Mouse (Mus musculus) cerebellum, adult 2 months (tissue): ENCODE results near the gene Fam155a.

Experiments used
- CTCF ChIP-seq: fragments of 200-500 bp; IDR thresholded peaks from 2 replicates; pipeline ENCODE4 v1.5.1; 2011; ENCODE audit warnings: low read depth, mild to moderate bottlenecking, control low read depth, low read length, moderate library complexity, borderline replicate concordance; ENCODE audit not compliant: insufficient read depth
- POLR2A ChIP-seq: fragments of 200-500 bp; IDR thresholded peaks from 2 replicates; pipeline ENCODE4 v1.6.1; 2011; ENCODE audit warnings: low read length, control low read depth, borderline replicate concordance; ENCODE audit not compliant: insufficient read depth

- TF ChIP-seq POLR2A (no peak), CTCF (no peak)
Observed at GRCm38 (mm10) chr8:9238974-9239373, 532.0 kb downstream of the Fam155a start.
